In genomic region chr8:84663483-84664327, GRCm38 (mm10) we compare ENCODE assay signal across 8 mouse cellular contexts. TPM values are rescaled to one million over a fixed set of nuclear protein-coding genes. Genes with fewer than 3 reads are reported as not detected.
DNase-seq lines count a peak whose midpoint lies in the region; ATAC-seq and TF ChIP-seq lines count a peak whose summit lies in the region.

No protein-coding gene starts in this region.

- peak; percentile 72 for ATAC-seq in forebrain, postnatal 0 days
- peak; percentile 35 to 46 for ATAC-seq in hematopoietic stem cell, adult 5-6 weeks (replicated peaks in 1 of 2; ENCODE audit: insufficient read depth in 1 of 2, low FRiP score in 2 of 2, low TSS enrichment in 1 of 2, low read depth in 1 of 2, poor library complexity in 2 of 2, severe bottlenecking in 2 of 2)
- peak; percentile 75 for ATAC-seq in lung, postnatal 0 days

- TF ChIP-seq CTCF in MEL (IDR thresholded peaks at IDR 0.05 in 2 of 3, conservative IDR thresholded peaks at IDR 0.05 in 1 of 3; ENCODE audit: control insufficient read depth in 1 of 3, insufficient read depth in 1 of 3, low read depth in 2 of 3, low read length in 3 of 3, poor library complexity in 1 of 3, severe bottlenecking in 1 of 3) = no peak
- no peak for TF ChIP-seq CTCF in cerebellum, adult 2 months (IDR thresholded peaks at IDR 0.05; ENCODE audit: borderline replicate concordance, insufficient read depth, low read depth, low read length)
- no peak for TF ChIP-seq CTCF in forebrain, postnatal 0 days (IDR thresholded peaks at IDR 0.05; ENCODE audit: low read depth)
- no peak for TF ChIP-seq CTCF in lung, postnatal 0 days (IDR thresholded peaks at IDR 0.05)

- peak overlapping the region; percentile 97 for H3K27ac ChIP-seq in MEL (ENCODE audit: control insufficient read depth, low read depth, low read length)
- H3K27ac ChIP-seq in cerebellum, adult 2 months (ENCODE audit: insufficient read depth, low read length) = peak overlapping the region; percentile 96
- H3K27ac ChIP-seq in forebrain, postnatal 0 days (ENCODE audit: low read depth, low read length) = peak overlapping the region; percentile 72
- peak overlapping the region; percentile 99 for H3K27ac ChIP-seq in lung, postnatal 0 days (ENCODE audit: low read length)

- peaks cover 0 to 15% of the 10 kb centered on the region in 2 experiments; a peak in 2 of 4 replicates for H3K36me3 ChIP-seq in MEL (ENCODE audit: control insufficient read depth in 1 of 2, insufficient read depth in 2 of 2, low read length in 2 of 2)
- H3K36me3 ChIP-seq in forebrain, postnatal 0 days (ENCODE audit: insufficient read depth) = peaks cover 4% of the 10 kb centered on the region; the same call in 1 of the 2 replicates
- H3K36me3 ChIP-seq in lung, postnatal 0 days (ENCODE audit: insufficient read depth, low read length) = no peaks in the 10 kb centered on the region

- peaks cover 52% of the 10 kb centered on the region for H3K79me2 ChIP-seq in MEL (ENCODE audit: control insufficient read depth, insufficient read depth, low read length, poor library complexity)

- TF ChIP-seq POLR2A in MEL (IDR thresholded peaks at IDR 0.05; ENCODE audit: control insufficient read depth in 1 of 2, insufficient read depth in 1 of 2, low read depth in 1 of 2, low read length in 2 of 2, poor library complexity in 1 of 2) = peak; percentile 72 to 97
- TF ChIP-seq POLR2A in cerebellum, adult 2 months (IDR thresholded peaks at IDR 0.05; ENCODE audit: borderline replicate concordance, insufficient read depth, low read length) = peak; percentile 74; the same call in 1 of the 2 replicates

- peak; percentile 99 for DNase-seq in MEL (ENCODE audit: low read depth, low spot score)
- DNase-seq in cerebellum, adult 2 months = peak; percentile 98
- peak; percentile 97 for DNase-seq in forebrain, postnatal 0 days
- peak; percentile 97 for DNase-seq in layer of hippocampus, adult 9-11 months
- peak; percentile 99 for DNase-seq in lung, postnatal 0 days (ENCODE audit: low spot score)
- peak; percentile 95 for DNase-seq in ovary, postnatal 14 days (ENCODE audit: low spot score)
- peak; percentile 94 for DNase-seq in thymus, postnatal 14 days

- peaks cover 0 to 26% of the 10 kb centered on the region in 2 experiments; a peak in 2 of 4 replicates for H3K4me1 ChIP-seq in MEL (ENCODE audit: control insufficient read depth in 1 of 2, insufficient read depth in 2 of 2, low read length in 2 of 2)
- peaks cover 3% of the 10 kb centered on the region; the same call in 1 of the 2 replicates for H3K4me1 ChIP-seq in cerebellum, adult 2 months (ENCODE audit: control insufficient read depth, insufficient read depth, low read length)
- peaks cover 7% of the 10 kb centered on the region for H3K4me1 ChIP-seq in forebrain, postnatal 0 days (ENCODE audit: insufficient read depth)
- H3K4me1 ChIP-seq in lung, postnatal 0 days (ENCODE audit: insufficient read depth, low read depth, low read length) = peaks cover 15% of the 10 kb centered on the region

- no peaks in the 10 kb centered on the region for H3K9me3 ChIP-seq in MEL (replicated peaks; ENCODE audit: insufficient read depth, low read length)
- no peaks in the 10 kb centered on the region for H3K9me3 ChIP-seq in forebrain, postnatal 0 days (ENCODE audit: low read length)
- no peaks in the 10 kb centered on the region for H3K9me3 ChIP-seq in lung, postnatal 0 days (ENCODE audit: low read length)

- TF ChIP-seq EP300 in MEL (IDR thresholded peaks at IDR 0.05; ENCODE audit: low read depth in 1 of 2, low read length in 2 of 2) = 0 out of 4 replicates have a peak, but pooled peaks of 1 of the 2 experiments have one; percentile 33
- TF ChIP-seq EP300 in lung, postnatal 0 days (IDR thresholded peaks at IDR 0.05) = peak; percentile 91

- no peak for TF ChIP-seq RAD21 in MEL (IDR thresholded peaks at IDR 0.05; ENCODE audit: low read depth, low read length)

- no peaks in the 10 kb centered on the region for H3K27me3 ChIP-seq in MEL (ENCODE audit: control insufficient read depth in 1 of 2, insufficient read depth in 2 of 2, low read length in 2 of 2)
- H3K27me3 ChIP-seq in cerebellum, adult 2 months (ENCODE audit: control insufficient read depth, insufficient read depth, low read length) = no peaks in the 10 kb centered on the region
- H3K27me3 ChIP-seq in forebrain, postnatal 0 days (ENCODE audit: insufficient read depth, low read length) = no peaks in the 10 kb centered on the region
- no peaks in the 10 kb centered on the region for H3K27me3 ChIP-seq in lung, postnatal 0 days (replicated peaks; ENCODE audit: insufficient read depth, low read length)

- peak overlapping the region; percentile 58 to 93 for H3K4me3 ChIP-seq in MEL (ENCODE audit: control insufficient read depth in 1 of 2, insufficient read depth in 1 of 2, low read depth in 2 of 2, low read length in 2 of 2)
- peak overlapping the region; percentile 98 for H3K4me3 ChIP-seq in cerebellum, adult 2 months (replicated peaks; ENCODE audit: insufficient read depth, low read depth, low read length)
- H3K4me3 ChIP-seq in forebrain, postnatal 0 days (ENCODE audit: low read depth, low read length) = peak overlapping the region; percentile 48
- peak overlapping the region; percentile 97 for H3K4me3 ChIP-seq in lung, postnatal 0 days (ENCODE audit: low read depth, low read length)

- peak overlapping the region; percentile 95 for H3K9ac ChIP-seq in MEL (ENCODE audit: control insufficient read depth, low read depth, low read length, poor library complexity, severe bottlenecking)
- H3K9ac ChIP-seq in forebrain, postnatal 0 days = peak overlapping the region; percentile 56
- peak overlapping the region; percentile 48 for H3K9ac ChIP-seq in lung, postnatal 0 days (replicated peaks; ENCODE audit: low read depth)

- H3K4me2 ChIP-seq in forebrain, postnatal 0 days (ENCODE audit: low read depth) = peak overlapping the region; percentile 62
- peak overlapping the region; percentile 79 for H3K4me2 ChIP-seq in lung, postnatal 0 days (replicated peaks; ENCODE audit: low read depth, low read length)

- 2% methylated on average over 43 of the region's 43 CpGs for WGBS in cerebellum, adult 2 months
- 3% methylated on average over 43 of the region's 43 CpGs for WGBS in forebrain, postnatal 0 days
- WGBS in lung, postnatal 0 days = 1% methylated on average over 43 of the region's 43 CpGs

TF ChIP-seq in MEL, 35 proteins besides CTCF, POLR2A, EP300 and RAD21 (continues in another document):
- peak; percentile 88 for TF ChIP-seq ELF1 (IDR thresholded peaks at IDR 0.05; ENCODE audit: low read depth, low read length)
- peak; percentile 93 for TF ChIP-seq ETS1 (IDR thresholded peaks at IDR 0.05; ENCODE audit: low read depth, low read length)
- no peak for TF ChIP-seq BHLHE40 (IDR thresholded peaks at IDR 0.05; ENCODE audit: borderline replicate concordance, low read depth, low read length)
- TF ChIP-seq MYC (IDR thresholded peaks at IDR 0.05; ENCODE audit: low read depth, low read length) = peak; percentile 90

RNA-seq across cellular contexts. Expression of gene Ier2, which starts 1.1 kb away (rescaled TPM):
- 22.5 and 24.4 TPM in 2 replicates for total RNA-seq in MEL (2012; rRNA removed)
- 100 to 1,000 TPM in 1 of 2 experiments, 10 to 100 TPM in 1; 37.7 to 258 TPM for polyA plus RNA-seq in MEL (2012; ENCODE audit: insufficient read depth in 1 of 2, insufficient read length in 2 of 2, low read depth in 1 of 2, low replicate concordance in 2 of 2, missing spikeins in 1 of 2)
- polyA plus RNA-seq in cerebellum, adult 2 months (2012; rRNA removed) = 13.9 and 15.1 TPM in 2 replicates
- 4.8 and 8.5 TPM in 2 replicates for total RNA-seq in forebrain, postnatal 0 days (2014; rRNA removed)
- polyA plus RNA-seq in forebrain, postnatal 0 days (2015; fragmentation: Nextera tagmentation; extraction: Ambion mirVana) = 19.3 and 22.7 TPM in 2 replicates
- 105 and 115 TPM in 2 replicates for total RNA-seq in hematopoietic stem cell, adult 5-6 weeks (2017)
- 113 and 140 TPM in 2 replicates for polyA plus RNA-seq in lung, postnatal 0 days (2015; fragmentation: Nextera tagmentation; extraction: Ambion mirVana)

RNA-seq across cellular contexts. Expression of gene Trmt1, which starts 22.4 kb away (rescaled TPM):
- total RNA-seq in MEL (2012; rRNA removed) = 154 and 183 TPM in 2 replicates
- 100 to 1,000 TPM in 1 of 2 experiments, not detected in 1; 221 TPM for polyA plus RNA-seq in MEL (2012; ENCODE audit: insufficient read depth in 1 of 2, insufficient read length in 2 of 2, low read depth in 1 of 2, low replicate concordance in 2 of 2, missing spikeins in 1 of 2)
- 144 and 148 TPM in 2 replicates for polyA plus RNA-seq in cerebellum, adult 2 months (2012; rRNA removed)
- 89.5 and 94.8 TPM in 2 replicates for total RNA-seq in forebrain, postnatal 0 days (2014; rRNA removed)
- polyA plus RNA-seq in forebrain, postnatal 0 days (2015; fragmentation: Nextera tagmentation; extraction: Ambion mirVana) = 59.8 and 67.5 TPM in 2 replicates
- total RNA-seq in hematopoietic stem cell, adult 5-6 weeks (2017) = 58.7 and 72.0 TPM in 2 replicates
- 38.4 and 43.4 TPM in 2 replicates for polyA plus RNA-seq in lung, postnatal 0 days (2015; fragmentation: Nextera tagmentation; extraction: Ambion mirVana)

RNA-seq across cellular contexts. Expression of gene Nacc1, which starts 24.0 kb away (rescaled TPM):
- 42.5 and 45.3 TPM in 2 replicates for total RNA-seq in MEL (2012; rRNA removed)
- polyA plus RNA-seq in MEL (2012; ENCODE audit: insufficient read depth in 1 of 2, insufficient read length in 2 of 2, low read depth in 1 of 2, low replicate concordance in 2 of 2, missing spikeins in 1 of 2) = 100 to 1,000 TPM in 1 of 2 experiments, not detected in 1; 106 TPM
- polyA plus RNA-seq in cerebellum, adult 2 months (2012; rRNA removed) = 91.0 and 93.9 TPM in 2 replicates
- total RNA-seq in forebrain, postnatal 0 days (2014; rRNA removed) = 65.9 and 78.2 TPM in 2 replicates
- polyA plus RNA-seq in forebrain, postnatal 0 days (2015; fragmentation: Nextera tagmentation; extraction: Ambion mirVana) = 14.6 and 14.7 TPM in 2 replicates
- total RNA-seq in hematopoietic stem cell, adult 5-6 weeks (2017) = 47.3 and 51.0 TPM in 2 replicates
- 7.1 and 7.4 TPM in 2 replicates for polyA plus RNA-seq in lung, postnatal 0 days (2015; fragmentation: Nextera tagmentation; extraction: Ambion mirVana)

RNA-seq across cellular contexts. Expression of gene Lyl1, which starts 37.6 kb away (rescaled TPM):
- total RNA-seq in MEL (2012; rRNA removed) = 75.5 and 88.7 TPM in 2 replicates
- polyA plus RNA-seq in MEL (2012; ENCODE audit: insufficient read depth in 1 of 2, insufficient read length in 2 of 2, low read depth in 1 of 2, low replicate concordance in 2 of 2, missing spikeins in 1 of 2) = 100 to 1,000 TPM; 136 to 149 TPM
- 1.7 TPM in 2 replicates for polyA plus RNA-seq in cerebellum, adult 2 months (2012; rRNA removed)
- total RNA-seq in forebrain, postnatal 0 days (2014; rRNA removed) = 2.2 and 2.7 TPM in 2 replicates
- 2.4 and 2.5 TPM in 2 replicates for polyA plus RNA-seq in forebrain, postnatal 0 days (2015; fragmentation: Nextera tagmentation; extraction: Ambion mirVana)
- total RNA-seq in hematopoietic stem cell, adult 5-6 weeks (2017) = 41.8 and 54.7 TPM in 2 replicates
- 11.6 and 13.9 TPM in 2 replicates for polyA plus RNA-seq in lung, postnatal 0 days (2015; fragmentation: Nextera tagmentation; extraction: Ambion mirVana)

RNA-seq across cellular contexts. Expression of gene G430095P16Rik, which starts 59.1 kb away (rescaled TPM):
- 5.6 and 7.9 TPM in 2 replicates for total RNA-seq in MEL (2012; rRNA removed)
- 10 to 100 TPM in 1 of 2 experiments, not detected in 1; 17.1 TPM for polyA plus RNA-seq in MEL (2012; ENCODE audit: insufficient read depth in 1 of 2, insufficient read length in 2 of 2, low read depth in 1 of 2, low replicate concordance in 2 of 2, missing spikeins in 1 of 2)
- polyA plus RNA-seq in cerebellum, adult 2 months (2012; rRNA removed) = 0.27 and 0.33 TPM in 2 replicates
- total RNA-seq in forebrain, postnatal 0 days (2014; rRNA removed) = not detected in 2 replicates
- 0.56 and 1.0 TPM in 2 replicates for polyA plus RNA-seq in forebrain, postnatal 0 days (2015; fragmentation: Nextera tagmentation; extraction: Ambion mirVana)
- total RNA-seq in hematopoietic stem cell, adult 5-6 weeks (2017) = 5.7 and 11.4 TPM in 2 replicates
- 2.0 and 2.8 TPM in 2 replicates for polyA plus RNA-seq in lung, postnatal 0 days (2015; fragmentation: Nextera tagmentation; extraction: Ambion mirVana)

Comparison
In these comparisons a context has a peak if more than half of its experiments do, and no peak if none do; other contexts are left out.
1. Peak in every context shown above with its lines: DNase-seq, ATAC-seq, H3K4me3 ChIP-seq and H3K27ac ChIP-seq.
2. H3K4me3 ChIP-seq: peak in every context shown above with its lines; median percentile 98 in cerebellum, adult 2 months; 97 in lung, postnatal 0 days; 76 in MEL; 48 in forebrain, postnatal 0 days.